Mouse (Mus musculus): ENCODE results near the gene Olfr322. TPM values are rescaled to one million over a fixed set of nuclear protein-coding genes. Genes with fewer than 3 reads are reported as not detected.
"Not testable (repeated sequence)": the region's sequence is repeated elsewhere in the genome, so short reads cannot be mapped to it uniquely, and the experiment has no call there.

Gene Olfr322
- total RNA-seq, 1 experiment from 2014 or later, result not detected

GRCm38 (mm10) chr11:58698862-58699261 is 40.3 kb downstream of the Olfr322 start, which contains the start of gene Olfr319:
Olfr319 (plus strand) TSS chr11:58699162.
- no peak for ATAC-seq (replicated peaks; ENCODE audit: insufficient number of reproducible peaks, low FRiP score, low TSS enrichment, poor library complexity, severe bottlenecking)

GRCm38 (mm10) chr11:58709086-58709485 is 50.5 kb downstream of the Olfr322 start:
- no peak for ATAC-seq (replicated peaks; ENCODE audit: insufficient number of reproducible peaks, low FRiP score, low TSS enrichment, poor library complexity, severe bottlenecking)

- not testable (repeated sequence) for ATAC-seq (replicated peaks; ENCODE audit: insufficient number of reproducible peaks, low FRiP score, low TSS enrichment, poor library complexity, severe bottlenecking)
Measured at GRCm38 (mm10) chr11:58717723-58718122, 59.1 kb downstream of the Olfr322 start.

Other genes with a start within 250 kb of the Olfr322 start
- not detected in 3 replicates for gene 1810065E05Rik, start 237.7 kb upstream of the Olfr322 start, total RNA-seq (2017)
- gene Gm12253, start 226.2 kb upstream of the Olfr322 start, total RNA-seq (2017), result not detected in 3 replicates
- not detected in 3 replicates for gene Lypd9, start 205.9 kb upstream of the Olfr322 start, total RNA-seq (2017)
- not detected in 3 replicates for gene Olfr30, start 196.5 kb upstream of the Olfr322 start, total RNA-seq (2017)
- gene Olfr332, start 166.2 kb upstream of the Olfr322 start, total RNA-seq (2017), result not detected in 3 replicates
- not detected in 3 replicates for gene Olfr331, start 156.2 kb upstream of the Olfr322 start, total RNA-seq (2017)
- gene Olfr330, start 123.9 kb upstream of the Olfr322 start, total RNA-seq (2017), result not detected in 3 replicates
- gene Olfr329-ps, start 112.4 kb upstream of the Olfr322 start, total RNA-seq (2017), result not detected in 3 replicates
- 0.43 TPM in 1 of 3 replicates, not detected in the others for gene Olfr328, start 103.1 kb upstream of the Olfr322 start, total RNA-seq (2017)
- gene Olfr224, start 88.2 kb upstream of the Olfr322 start, total RNA-seq (2017), result not detected in 3 replicates
- not detected in 3 replicates for gene Olfr325, start 81.1 kb upstream of the Olfr322 start, total RNA-seq (2017)
- gene Olfr324, start 63.7 kb upstream of the Olfr322 start, total RNA-seq (2017), result not detected in 3 replicates
- gene 2210407C18Rik, start 42.7 kb upstream of the Olfr322 start, total RNA-seq (2017), result not detected in 3 replicates
- gene Olfr323, start 28.3 kb upstream of the Olfr322 start, total RNA-seq (2017), result not detected in 3 replicates
- not detected in 3 replicates for gene Trim58, start 18.3 kb upstream of the Olfr322 start, total RNA-seq (2017)
- gene Olfr320, start 22.3 kb downstream of the Olfr322 start, total RNA-seq (2017), result not detected in 3 replicates
- not detected in 3 replicates for gene Olfr319, start 40.4 kb downstream of the Olfr322 start, total RNA-seq (2017)
- gene Olfr318, start 65.2 kb downstream of the Olfr322 start, total RNA-seq (2017), result not detected in 3 replicates
- not detected in 3 replicates for gene Olfr317, start 80.4 kb downstream of the Olfr322 start, total RNA-seq (2017)
- not detected in 3 replicates for gene Olfr316, start 94.0 kb downstream of the Olfr322 start, total RNA-seq (2017)
- gene Olfr315, start 114.4 kb downstream of the Olfr322 start, total RNA-seq (2017), result not detected in 3 replicates
- gene Olfr314, start 124.2 kb downstream of the Olfr322 start, total RNA-seq (2017), result not detected in 3 replicates
- gene Fam183b, start 143.2 kb downstream of the Olfr322 start, total RNA-seq (2017), result not detected in 3 replicates
- not detected in 3 replicates for gene Olfr313, start 156.2 kb downstream of the Olfr322 start, total RNA-seq (2017)
- not detected in 3 replicates for gene Olfr312, start 170.5 kb downstream of the Olfr322 start, total RNA-seq (2017)
- not detected in 3 replicates for gene Olfr311, start 180.5 kb downstream of the Olfr322 start, total RNA-seq (2017)
- 4.3 to 16.7 TPM (median 6.6 TPM) in 3 replicates for gene Gm12258, start 188.4 kb downstream of the Olfr322 start, total RNA-seq (2017)
- gene 2810021J22Rik, start 208.4 kb downstream of the Olfr322 start, total RNA-seq (2017), result 3.4 to 10.0 TPM (median 3.9 TPM) in 3 replicates
- gene Zfp39, start 245.4 kb downstream of the Olfr322 start, total RNA-seq (2017), result 9.4 to 12.8 TPM (median 10.7 TPM) in 3 replicates

Data from monocyte, adult 5-6 weeks (primary cell).